Mouse (Mus musculus): ENCODE results near the gene Elp5. TPM values are rescaled to one million over a fixed set of nuclear protein-coding genes. Genes with fewer than 3 reads are reported as not detected.
A peak's percentile ranks its signal among the peaks of the same experiment; 100 is the strongest.

The Elp5 gene
- polyA plus RNA-seq, 1 experiment from 2014 or later: 159 TPM

- H3K27ac ChIP-seq: no peak overlapping the region
- H3K4me3 ChIP-seq: no peak overlapping the region
- DNase-seq (ENCODE audit: extremely low spot score, low spot score): no peak
- peaks cover 26% of the 10 kb centered on the region for H3K4me1 ChIP-seq
- no peaks in the 10 kb centered on the region for H3K27me3 ChIP-seq (ENCODE audit: poor library complexity, severe bottlenecking)
- WGBS: 86% methylated on average over 10 of the region's 10 CpGs
- peaks cover 80% of the 10 kb centered on the region for H3K36me3 ChIP-seq (replicated peaks)
- H3K9me3 ChIP-seq: no peaks in the 10 kb centered on the region
These were observed 28.6 kb upstream of the Elp5 start for GRCm38 (mm10) chr11:70010961-70011360.

GRCm38 (mm10) chr11:70010548-70010947, 28.2 kb upstream of the Elp5 start:
- 0 out of 2 replicates have a peak overlapping the region, but pooled peaks have one; percentile 7 for H3K4me3 ChIP-seq
- H3K27ac ChIP-seq: no peak overlapping the region
- 83% methylated on average over 12 of the region's 12 CpGs for WGBS
- peaks cover 22% of the 10 kb centered on the region for H3K4me1 ChIP-seq
- peaks cover 84% of the 10 kb centered on the region for H3K36me3 ChIP-seq (replicated peaks)
- H3K27me3 ChIP-seq (ENCODE audit: poor library complexity, severe bottlenecking): no peaks in the 10 kb centered on the region
- H3K9me3 ChIP-seq: no peaks in the 10 kb centered on the region
- no peak for DNase-seq (ENCODE audit: extremely low spot score, low spot score)

GRCm38 (mm10) chr11:70010033-70010432, 27.7 kb upstream of the Elp5 start:
- H3K4me3 ChIP-seq: no peak overlapping the region
- no peak for DNase-seq (ENCODE audit: extremely low spot score, low spot score)
- WGBS: 93% methylated on average over 6 of the region's 6 CpGs
- H3K27me3 ChIP-seq (ENCODE audit: poor library complexity, severe bottlenecking): no peaks in the 10 kb centered on the region
- no peak overlapping the region for H3K27ac ChIP-seq
- no peaks in the 10 kb centered on the region for H3K9me3 ChIP-seq
- H3K4me1 ChIP-seq: peaks cover 17% of the 10 kb centered on the region
- H3K36me3 ChIP-seq (replicated peaks): peaks cover 89% of the 10 kb centered on the region

GRCm38 (mm10) chr11:70005521-70005920, 23.2 kb upstream of the Elp5 start:
- Histone ChIP-seq H3K4me3 (peak overlapping the region; percentile 1; the same call in 1 of the 2 replicates), H3K27ac (no peak overlapping the region), H3K27me3 (ENCODE audit: poor library complexity, severe bottlenecking) (no peaks in the 10 kb centered on the region), H3K36me3 (replicated peaks) (peaks cover 70% of the 10 kb centered on the region), H3K9me3 (no peaks in the 10 kb centered on the region), H3K4me1 (peaks cover 41% of the 10 kb centered on the region)
- 59% methylated on average over 5 of the region's 5 CpGs for WGBS
- DNase-seq (ENCODE audit: extremely low spot score, low spot score): no peak

GRCm38 (mm10) chr11:70002471-70002870, 20.2 kb upstream of the Elp5 start:
- DNase-seq (ENCODE audit: extremely low spot score, low spot score): no peak
- no peaks in the 10 kb centered on the region for H3K27me3 ChIP-seq (ENCODE audit: poor library complexity, severe bottlenecking)
- H3K4me3 ChIP-seq: peak overlapping the region; percentile 95
- H3K36me3 ChIP-seq (replicated peaks): peaks cover 67% of the 10 kb centered on the region
- 95% methylated on average over 2 of the region's 2 CpGs for WGBS
- no peak overlapping the region for H3K27ac ChIP-seq
- H3K9me3 ChIP-seq: no peaks in the 10 kb centered on the region
- H3K4me1 ChIP-seq: peaks cover 64% of the 10 kb centered on the region

- Histone ChIP-seq H3K9me3 (no peaks in the 10 kb centered on the region), H3K4me3 (peak overlapping the region; percentile 95), H3K27ac (no peak overlapping the region), H3K36me3 (replicated peaks) (peaks cover 62% of the 10 kb centered on the region), H3K4me1 (peaks cover 68% of the 10 kb centered on the region), H3K27me3 (ENCODE audit: poor library complexity, severe bottlenecking) (no peaks in the 10 kb centered on the region)
- DNase-seq (ENCODE audit: extremely low spot score, low spot score): no peak
These were observed 19.5 kb upstream of the Elp5 start for GRCm38 (mm10) chr11:70001865-70002264.

- Histone ChIP-seq H3K36me3 (replicated peaks) (peaks cover 55% of the 10 kb centered on the region), H3K4me3 (peak overlapping the region; percentile 95), H3K9me3 (no peaks in the 10 kb centered on the region), H3K4me1 (peaks cover 68% of the 10 kb centered on the region), H3K27ac (peak overlapping the region; percentile 95), H3K27me3 (ENCODE audit: poor library complexity, severe bottlenecking) (no peaks in the 10 kb centered on the region)
- 17% methylated on average over 8 of the region's 8 CpGs for WGBS
- no peak for DNase-seq (ENCODE audit: extremely low spot score, low spot score)
These were observed 18.8 kb upstream of the Elp5 start for GRCm38 (mm10) chr11:70001159-70001558.

GRCm38 (mm10) chr11:70000396-70000898, 18.1 kb upstream of the Elp5 start, which contains the start of gene Dvl2:
Gene Dvl2 (plus strand): TSS chr11:70000595.
- H3K27me3 ChIP-seq (ENCODE audit: poor library complexity, severe bottlenecking): no peaks in the 10 kb centered on the region
- peak; percentile 96 for DNase-seq (ENCODE audit: extremely low spot score, low spot score)
- peaks cover 47% of the 10 kb centered on the region for H3K36me3 ChIP-seq (replicated peaks)
- peaks cover 68% of the 10 kb centered on the region for H3K4me1 ChIP-seq
- H3K27ac ChIP-seq: peak within 1 kb of the TSS; percentile 95
- under 1% methylated on average over 48 of the region's 48 CpGs for WGBS
- peak within 1 kb of the TSS; percentile 95 for H3K4me3 ChIP-seq
- H3K9me3 ChIP-seq: no peaks in the 10 kb centered on the region

- no peak for DNase-seq (ENCODE audit: extremely low spot score, low spot score)
- Histone ChIP-seq H3K27me3 (ENCODE audit: poor library complexity, severe bottlenecking) (no peaks in the 10 kb centered on the region), H3K36me3 (replicated peaks) (peaks cover 42% of the 10 kb centered on the region), H3K4me3 (peak overlapping the region; percentile 95; the same call in 1 of the 2 replicates), H3K9me3 (no peaks in the 10 kb centered on the region), H3K27ac (0 out of 2 replicates have a peak overlapping the region, but pooled peaks have one; percentile 95), H3K4me1 (peaks cover 69% of the 10 kb centered on the region)
- 90% methylated on average over 8 of the region's 8 CpGs for WGBS
These were observed 17.3 kb upstream of the Elp5 start for GRCm38 (mm10) chr11:69999666-70000065.

GRCm38 (mm10) chr11:69998567-69999491, 16.5 kb upstream of the Elp5 start:
- Histone ChIP-seq H3K36me3 (replicated peaks) (peaks cover 45% of the 10 kb centered on the region), H3K4me3 (peak overlapping the region; percentile 95), H3K4me1 (peaks cover 64% of the 10 kb centered on the region), H3K27ac (no peak overlapping the region), H3K27me3 (ENCODE audit: poor library complexity, severe bottlenecking) (no peaks in the 10 kb centered on the region), H3K9me3 (no peaks in the 10 kb centered on the region)
- WGBS: 94% methylated on average over 27 of the region's 27 CpGs
- DNase-seq (ENCODE audit: extremely low spot score, low spot score): no peak

- H3K36me3 ChIP-seq (replicated peaks): peaks cover 52% of the 10 kb centered on the region
- DNase-seq (ENCODE audit: extremely low spot score, low spot score): peak; percentile 90
- H3K4me1 ChIP-seq: peaks cover 55% of the 10 kb centered on the region
- H3K27me3 ChIP-seq (ENCODE audit: poor library complexity, severe bottlenecking): no peaks in the 10 kb centered on the region
- peak overlapping the region; percentile 99 for H3K27ac ChIP-seq
- no peaks in the 10 kb centered on the region for H3K9me3 ChIP-seq
- peak overlapping the region; percentile 76 for H3K4me3 ChIP-seq
- WGBS: under 1% methylated on average over 42 of the region's 44 CpGs
These were observed 14.8 kb upstream of the Elp5 start for GRCm38 (mm10) chr11:69997070-69997509.

GRCm38 (mm10) chr11:69996161-69997061, 14.1 kb upstream of the Elp5 start:
- peak; percentile 62 for DNase-seq (ENCODE audit: extremely low spot score, low spot score)
- 2% methylated on average over 66 of the region's 66 CpGs for WGBS
- H3K27ac ChIP-seq: peak overlapping the region; percentile 99
- peak overlapping the region; percentile 76 for H3K4me3 ChIP-seq
- H3K36me3 ChIP-seq (replicated peaks): peaks cover 48% of the 10 kb centered on the region
- no peaks in the 10 kb centered on the region for H3K9me3 ChIP-seq
- no peaks in the 10 kb centered on the region for H3K27me3 ChIP-seq (ENCODE audit: poor library complexity, severe bottlenecking)
- peaks cover 49% of the 10 kb centered on the region for H3K4me1 ChIP-seq

Measured in forebrain, embryonic 10.5 days (tissue).